Mouse (Mus musculus): ENCODE measurements at regions not wholly inside any gene's neighbourhood (a gene's known extent, or its start where the extent isn't known, plus 50 kb on each side); places are given as distances from the start of the nearest gene placed in this dataset.

- TF ChIP-seq EP300 (IDR thresholded peaks at IDR 0.05), result no peak
- TF ChIP-seq CTCF (IDR thresholded peaks at IDR 0.05), result no peak
Measured at GRCm38 (mm10) chr6:51761506-51761905, 237.8 kb downstream of the Snx10 start.
